Comparison of ENCODE assay signal across 8 mouse cellular contexts in genomic region chr1:93479476-93480083, GRCm38 (mm10). TPM values are rescaled to one million over a fixed set of nuclear protein-coding genes. Genes with fewer than 3 reads are reported as not detected.
A peak's percentile ranks its signal among the peaks of the same experiment; 100 is the strongest.
DNase-seq lines count a peak whose midpoint lies in the region; ATAC-seq and TF ChIP-seq lines count a peak whose summit lies in the region.

No protein-coding gene starts in this region.

- H3K9me3 ChIP-seq in erythroblast, embryonic 14.5 days (ENCODE audit: control insufficient read depth, low read length) = no peaks in the 10 kb centered on the region
- no peaks in the 10 kb centered on the region for H3K9me3 ChIP-seq in hindbrain, postnatal 0 days (ENCODE audit: low read length)
- H3K9me3 ChIP-seq in liver, embryonic 16.5 days (replicated peaks; ENCODE audit: control insufficient read depth, low read length) = no peaks in the 10 kb centered on the region
- no peaks in the 10 kb centered on the region for H3K9me3 ChIP-seq in neural tube, embryonic 12.5 days

- peak overlapping the region; percentile 96 for H3K27ac ChIP-seq in hindbrain, postnatal 0 days
- peak overlapping the region; percentile 99 for H3K27ac ChIP-seq in liver, embryonic 16.5 days (ENCODE audit: low read length)
- peak overlapping the region; percentile 90 for H3K27ac ChIP-seq in neural tube, embryonic 12.5 days

- H3K36me3 ChIP-seq in erythroblast, embryonic 14.5 days (ENCODE audit: control insufficient read depth) = peaks cover 7% of the 10 kb centered on the region
- no peaks in the 10 kb centered on the region for H3K36me3 ChIP-seq in hindbrain, postnatal 0 days (ENCODE audit: insufficient read depth, low read length)
- H3K36me3 ChIP-seq in liver, embryonic 16.5 days (ENCODE audit: control insufficient read depth, insufficient read depth) = no peaks in the 10 kb centered on the region
- H3K36me3 ChIP-seq in neural tube, embryonic 12.5 days = no peaks in the 10 kb centered on the region

- H3K4me1 ChIP-seq in erythroblast, embryonic 14.5 days (ENCODE audit: control insufficient read depth) = peaks cover 45% of the 10 kb centered on the region
- H3K4me1 ChIP-seq in hindbrain, postnatal 0 days (ENCODE audit: insufficient read depth, low read length) = peaks cover 10% of the 10 kb centered on the region
- peaks cover 17% of the 10 kb centered on the region for H3K4me1 ChIP-seq in liver, embryonic 16.5 days (ENCODE audit: control insufficient read depth, low read depth, low read length)
- H3K4me1 ChIP-seq in neural tube, embryonic 12.5 days = peaks cover 8% of the 10 kb centered on the region

- no peaks in the 10 kb centered on the region for H3K27me3 ChIP-seq in erythroblast, embryonic 14.5 days (ENCODE audit: control insufficient read depth)
- no peaks in the 10 kb centered on the region for H3K27me3 ChIP-seq in hindbrain, postnatal 0 days (ENCODE audit: insufficient read depth, low read length)
- H3K27me3 ChIP-seq in liver, embryonic 16.5 days (ENCODE audit: control insufficient read depth, insufficient read depth, low read depth, low read length) = no peaks in the 10 kb centered on the region
- H3K27me3 ChIP-seq in neural tube, embryonic 12.5 days (replicated peaks) = no peaks in the 10 kb centered on the region

- TF ChIP-seq CTCF in hindbrain, postnatal 0 days (IDR thresholded peaks at IDR 0.05; ENCODE audit: low read depth) = no peak

- H3K9ac ChIP-seq in hindbrain, postnatal 0 days (replicated peaks; ENCODE audit: low read length) = peak overlapping the region; percentile 79
- H3K9ac ChIP-seq in liver, embryonic 16.5 days (ENCODE audit: low read depth, low read length) = peak overlapping the region; percentile 75
- H3K9ac ChIP-seq in neural tube, embryonic 12.5 days = peak overlapping the region; percentile 79

- DNase-seq in retina, embryonic 14.5 days (ENCODE audit: low spot score) = peak; percentile 51
- no peak for DNase-seq in retina, postnatal 1 day
- peak; percentile 47 for DNase-seq in adrenal gland, postnatal 14 days
- peak; percentile 28 for DNase-seq in hindbrain, postnatal 0 days (ENCODE audit: low spot score)

- WGBS in hindbrain, postnatal 0 days = 7% methylated on average over 23 of the region's 23 CpGs
- 2% methylated on average over 23 of the region's 23 CpGs for WGBS in liver, embryonic 16.5 days (ENCODE audit: insufficient replicate concordance)
- 12% methylated on average over 23 of the region's 23 CpGs for whole genome bisulfite sequencing in neural tube, embryonic 12.5 days

- peak overlapping the region; percentile 91 for H3K4me3 ChIP-seq in erythroblast, embryonic 14.5 days (replicated peaks)
- peak overlapping the region; percentile 83 for H3K4me3 ChIP-seq in hindbrain, postnatal 0 days (ENCODE audit: low read length)
- peak overlapping the region; percentile 74 for H3K4me3 ChIP-seq in liver, embryonic 16.5 days (ENCODE audit: low read depth, low read length)
- H3K4me3 ChIP-seq in neural tube, embryonic 12.5 days = peak overlapping the region; percentile 87

- peak overlapping the region; percentile 66 for H3K4me2 ChIP-seq in hindbrain, postnatal 0 days (ENCODE audit: low read depth, low read length)
- peak overlapping the region; percentile 86 for H3K4me2 ChIP-seq in liver, embryonic 16.5 days (ENCODE audit: low read depth, low read length)
- H3K4me2 ChIP-seq in neural tube, embryonic 12.5 days (replicated peaks) = peak overlapping the region; percentile 82

- no peak for ATAC-seq in hindbrain, postnatal 0 days
- no peak for ATAC-seq in liver, embryonic 16.5 days (ENCODE audit: low read depth)
- ATAC-seq in neural tube, embryonic 12.5 days (ENCODE audit: low FRiP score, low read depth) = no peak
- no peak for ATAC-seq in inflammation-experienced regulatory T-cells, adult 6 months

RNA-seq across cellular contexts. Expression of gene Hdlbp, which starts 1.0 kb away (rescaled TPM):
- 321 and 334 TPM in 2 replicates for total RNA-seq in adrenal gland, postnatal 14 days (2021)
- 2.8 and 2.9 TPM in 2 replicates for polyA plus RNA-seq in erythroblast, embryonic 14.5 days (2012)
- total RNA-seq in hindbrain, postnatal 0 days (2014; rRNA removed) = 66.0 and 114 TPM in 2 replicates
- polyA plus RNA-seq in hindbrain, postnatal 0 days (2015; fragmentation: Nextera tagmentation; extraction: Ambion mirVana) = 96.5 and 99.5 TPM in 2 replicates
- polyA plus RNA-seq in liver, embryonic 16.5 days (2015; fragmentation: Nextera tagmentation; extraction: Ambion mirVana) = 75.0 and 76.6 TPM in 2 replicates
- polyA plus RNA-seq in neural tube, embryonic 12.5 days (2016; fragmentation: Nextera tagmentation; extraction: Ambion mirVana) = 89.2 and 90.6 TPM in 2 replicates
- polyA plus RNA-seq in inflammation-experienced regulatory T-cells, adult 6 months (2017; shearing (Covaris generic)) = 10 to 100 TPM; 49.3 to 72.0 (median 49.7) TPM

RNA-seq across cellular contexts. Expression of gene Farp2, which starts 32.3 kb away (rescaled TPM):
- total RNA-seq in adrenal gland, postnatal 14 days (2021) = 17.3 and 19.5 TPM in 2 replicates
- 0.02 TPM in 1 of 2 replicates, not detected in the other for polyA plus RNA-seq in erythroblast, embryonic 14.5 days (2012)
- total RNA-seq in hindbrain, postnatal 0 days (2014; rRNA removed) = 5.5 and 8.8 TPM in 2 replicates
- 2.7 and 2.9 TPM in 2 replicates for polyA plus RNA-seq in hindbrain, postnatal 0 days (2015; fragmentation: Nextera tagmentation; extraction: Ambion mirVana)
- polyA plus RNA-seq in liver, embryonic 16.5 days (2015; fragmentation: Nextera tagmentation; extraction: Ambion mirVana) = 1.9 and 2.3 TPM in 2 replicates
- polyA plus RNA-seq in neural tube, embryonic 12.5 days (2016; fragmentation: Nextera tagmentation; extraction: Ambion mirVana) = 5.4 and 5.8 TPM in 2 replicates
- 1 to 10 TPM in 1 of 3 experiments, under 1 TPM in 2; 0.71 to 2.2 (median 0.73) TPM for polyA plus RNA-seq in inflammation-experienced regulatory T-cells, adult 6 months (2017; shearing (Covaris generic))

Comparison
In these comparisons a context has a peak if more than half of its experiments do, and no peak if none do; other contexts are left out.
1. RNA of gene Hdlbp, which starts 1.0 kb away (polyA plus RNA-seq): 96.5 to 99.5 TPM in hindbrain, postnatal 0 days, 89.2 to 90.6 TPM in neural tube, embryonic 12.5 days, 75.0 to 76.6 TPM in liver, embryonic 16.5 days and 49.3 to 72.0 TPM in inflammation-experienced regulatory T-cells, adult 6 months; 2.8 to 2.9 TPM in erythroblast, embryonic 14.5 days; every median in the first group is over 10 times any median in the second.
2. Peak in every context shown above with its lines, with median percentiles within 50 percentile points of each other: H3K4me3 ChIP-seq, H3K27ac ChIP-seq, H3K4me2 ChIP-seq and H3K9ac ChIP-seq.